Mouse (Mus musculus): ENCODE data around the gene Ngf.

DNA sequence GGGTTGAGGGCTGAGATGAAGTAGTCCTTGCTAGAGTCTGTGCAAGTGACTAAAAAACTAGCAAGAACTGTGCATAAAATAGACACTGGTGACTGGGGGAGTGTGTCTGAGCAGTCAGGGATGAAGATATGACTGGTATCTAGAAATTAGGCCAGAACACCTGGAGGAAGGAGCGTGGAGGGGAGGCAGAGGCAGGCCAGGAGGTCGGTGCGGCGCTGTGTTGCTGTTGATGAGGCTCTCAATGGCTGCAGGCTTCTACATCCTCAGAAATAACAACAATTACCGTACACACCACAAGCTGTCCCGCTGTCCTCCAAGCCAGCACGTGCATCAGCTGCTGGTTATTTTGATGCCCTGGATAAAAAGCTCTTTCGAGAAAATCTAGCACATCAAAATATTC lies 2.6 kb upstream of the Ngf start:
- TF ChIP-seq CTCF (IDR thresholded peaks at IDR 0.05; ENCODE audit: low read depth) (no peak), EP300 (optimal IDR thresholded peaks at IDR 0.05) (no peak)
